Mouse (Mus musculus) MEL (cell line): ENCODE data around the gene Cdca7l.
"Not testable (repeated sequence)": the region's sequence is repeated elsewhere in the genome, so short reads cannot be mapped to it uniquely, and the experiment has no call there.

Source experiments
- HCFC1 ChIP-seq: IDR thresholded peaks from 2 replicates; pipeline ENCODE4 v1.6.1; 2012; ENCODE audit warnings: low read depth, mild to moderate bottlenecking, inconsistent platforms, low read length, improper control_type of control experiment, moderate library complexity
- TCF12 ChIP-seq: IDR thresholded peaks from 2 replicates; pipeline ENCODE4 v1.6.1; 2014; ENCODE audit warnings: low read depth, mild to moderate bottlenecking, inconsistent platforms, low read length, improper control_type of control experiment, moderate library complexity

GRCm38 (mm10) chr12:117905232-117905840 lies 101.2 kb downstream of the Cdca7l start:
- not testable (repeated sequence) for TF ChIP-seq HCFC1, TCF12
